Mouse (Mus musculus) G1E-ER4 (cell line): ENCODE results near the gene Cux1. TPM values are rescaled to one million over a fixed set of nuclear protein-coding genes. Genes with fewer than 3 reads are reported as not detected.

ENCODE experiments used
- GATA1 ChIP-seq: IDR thresholded peaks from one replicate; pipeline ENCODE4 v1.8.0; 2012; ENCODE audit warnings: low read length, inconsistent platforms
- polyA plus RNA-seq: library from polyadenylated mRNA; stranded (reverse); fragments of >175 nt; gene quantifications from 2 replicates; pipeline ENCODE4 v1.2.3, GENCODE M21; 2012

Cux1 gene
- polyA plus RNA-seq, 1 experiment, result not detected

GRCm38 (mm10) chr5:136420342-136420741 is 146.9 kb downstream of the Cux1 start:
- TF ChIP-seq GATA1, result no peak

- no peak for TF ChIP-seq GATA1
Observed at GRCm38 (mm10) chr5:136417891-136418290, 149.4 kb downstream of the Cux1 start.

- TF ChIP-seq GATA1, result no peak
Observed at GRCm38 (mm10) chr5:136414479-136414878, 152.8 kb downstream of the Cux1 start.

GRCm38 (mm10) chr5:136410681-136411181 is 156.6 kb downstream of the Cux1 start:
- TF ChIP-seq GATA1, result no peak

- TF ChIP-seq GATA1, result no peak
Observed at GRCm38 (mm10) chr5:136406357-136406756, 160.9 kb downstream of the Cux1 start.

GRCm38 (mm10) chr5:136403565-136403961 is 163.7 kb downstream of the Cux1 start:
- TF ChIP-seq GATA1, result no peak

GRCm38 (mm10) chr5:136402622-136403564 is 164.4 kb downstream of the Cux1 start:
- no peak for TF ChIP-seq GATA1

- TF ChIP-seq GATA1, result no peak
Observed at GRCm38 (mm10) chr5:136398706-136399105, 168.6 kb downstream of the Cux1 start.

GRCm38 (mm10) chr5:136396699-136397098 is 170.6 kb downstream of the Cux1 start:
- no peak for TF ChIP-seq GATA1

GRCm38 (mm10) chr5:136396256-136396655 is 171.0 kb downstream of the Cux1 start:
- no peak for TF ChIP-seq GATA1

- no peak for TF ChIP-seq GATA1
Observed at GRCm38 (mm10) chr5:136395600-136396195, 171.6 kb downstream of the Cux1 start.

- no peak for TF ChIP-seq GATA1
Observed at GRCm38 (mm10) chr5:136394517-136395212, 172.6 kb downstream of the Cux1 start.

GRCm38 (mm10) chr5:136393621-136394020 is 173.7 kb downstream of the Cux1 start:
- TF ChIP-seq GATA1, result no peak

GRCm38 (mm10) chr5:136386757-136387156 is 180.5 kb downstream of the Cux1 start:
- TF ChIP-seq GATA1, result no peak

GRCm38 (mm10) chr5:136385161-136385560 is 182.1 kb downstream of the Cux1 start:
- no peak for TF ChIP-seq GATA1
